Mouse (Mus musculus): ENCODE measurements around the gene Hist2h2aa2.

Gene Hist2h2aa2

GRCm38 (mm10) chr3:96197129-96197749, 42.8 kb downstream of the Hist2h2aa2 start:
- DNase-seq (ENCODE audit: low spot score) = peak; percentile 81

- no peak for DNase-seq (ENCODE audit: low spot score)
Measured at GRCm38 (mm10) chr3:96196437-96197128, 43.5 kb downstream of the Hist2h2aa2 start.

GRCm38 (mm10) chr3:96195616-96196313, 44.3 kb downstream of the Hist2h2aa2 start:
- DNase-seq (ENCODE audit: low spot score) = no peak

DNA sequence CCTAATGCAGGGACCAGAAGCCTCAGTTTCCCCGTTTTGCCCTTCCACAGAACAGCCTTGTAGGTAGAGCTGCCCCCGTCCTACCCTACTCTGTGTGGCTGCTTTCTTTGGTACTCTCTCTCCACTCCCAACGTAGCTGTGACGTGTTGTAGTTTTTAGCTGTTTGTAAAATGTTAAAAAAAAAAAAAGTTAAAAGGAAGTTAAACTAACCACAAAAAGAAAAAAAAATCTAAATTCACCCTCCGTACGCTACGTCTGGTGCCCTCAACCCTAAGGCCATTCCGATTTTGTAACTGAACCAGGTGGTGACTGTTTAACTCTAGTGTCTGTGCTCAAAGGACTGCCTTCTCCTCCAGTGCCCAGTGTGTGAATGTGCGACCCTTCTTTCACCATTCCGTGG, 45.1 kb downstream of the Hist2h2aa2 start:
- no peak for DNase-seq (ENCODE audit: low spot score)

- DNase-seq (ENCODE audit: low spot score) = no peak
Measured at GRCm38 (mm10) chr3:96192977-96193376, 47.1 kb downstream of the Hist2h2aa2 start.
